Mouse (Mus musculus) thymus, postnatal 4 days (tissue): ENCODE data around the gene Mgat1.

Experiments used
- DNase-seq: peaks from one replicate; pipeline ENCODE4 v3.0.0; 2021

Mgat1 gene

DNA sequence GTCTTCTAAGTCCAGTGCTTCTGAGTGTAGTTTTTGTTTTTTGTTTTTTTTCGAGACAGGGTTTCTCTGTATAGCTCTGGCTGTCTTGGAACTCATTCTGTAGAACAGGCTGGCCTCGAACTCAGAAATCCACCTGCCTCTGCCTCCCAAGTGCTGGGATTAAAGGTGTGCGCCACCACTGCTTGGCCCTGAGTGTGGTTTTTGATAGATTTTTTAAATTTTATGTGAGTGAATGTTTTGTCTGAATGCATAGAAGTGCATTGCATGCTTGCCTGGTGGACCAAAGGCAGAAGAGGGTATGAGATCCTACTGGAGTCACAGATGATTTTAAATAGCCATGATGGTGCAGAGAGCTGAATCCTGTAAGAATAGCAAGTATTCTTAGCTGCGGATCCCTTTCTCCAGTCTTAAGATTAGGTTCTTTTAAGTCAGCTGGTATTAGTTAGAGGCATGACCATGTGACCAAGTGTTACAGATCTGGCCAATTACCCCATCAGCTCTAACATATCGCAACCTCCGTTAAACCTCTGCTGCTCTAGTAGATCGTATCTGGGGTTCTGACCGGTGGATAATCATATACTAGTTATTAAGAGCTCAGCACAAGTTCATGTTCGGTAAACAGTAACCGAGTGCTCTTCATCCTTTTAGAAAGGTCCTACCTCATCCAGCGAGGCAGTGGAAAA is 906 bp upstream of the Mgat1 start:
- DNase-seq = no peak

DNA sequence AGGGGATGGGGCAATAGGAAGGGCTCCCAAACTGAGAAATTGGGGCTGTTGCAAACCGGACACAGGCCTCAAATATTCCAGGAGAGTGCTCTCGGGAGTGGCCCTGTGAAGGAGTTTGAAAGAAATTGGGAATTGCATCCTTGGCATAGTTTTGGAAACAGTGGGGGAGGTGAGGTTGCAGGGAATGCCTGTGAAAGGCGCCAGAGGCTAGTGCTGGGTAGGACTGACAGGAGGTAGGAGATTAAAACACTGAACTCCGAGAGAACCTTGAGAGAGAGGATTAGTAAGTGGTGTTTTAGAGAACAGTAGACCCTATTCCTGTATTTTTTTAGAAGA is 572 bp downstream of the Mgat1 start:
- no peak for DNase-seq

DNA sequence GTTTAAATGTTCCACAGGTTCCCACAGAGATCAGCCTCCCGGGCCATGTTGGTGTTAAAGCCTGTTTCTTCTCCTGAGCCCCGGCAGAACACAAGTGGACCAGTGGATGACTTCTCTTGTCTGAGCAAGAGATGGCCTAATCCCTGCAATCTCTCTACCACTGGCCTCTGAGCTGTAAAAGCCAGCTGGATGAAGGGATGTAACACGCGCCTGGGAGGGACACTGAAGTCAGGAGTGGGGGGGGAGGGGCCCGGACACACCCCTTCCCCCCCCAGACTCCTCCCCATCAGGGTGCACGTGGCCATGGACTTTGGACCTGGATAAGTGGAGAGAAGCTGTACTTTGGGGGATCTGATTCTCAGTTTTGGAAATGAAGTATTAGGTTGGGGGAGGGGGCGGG is 1.2 kb downstream of the Mgat1 start:
- DNase-seq = peak; percentile 58

DNA sequence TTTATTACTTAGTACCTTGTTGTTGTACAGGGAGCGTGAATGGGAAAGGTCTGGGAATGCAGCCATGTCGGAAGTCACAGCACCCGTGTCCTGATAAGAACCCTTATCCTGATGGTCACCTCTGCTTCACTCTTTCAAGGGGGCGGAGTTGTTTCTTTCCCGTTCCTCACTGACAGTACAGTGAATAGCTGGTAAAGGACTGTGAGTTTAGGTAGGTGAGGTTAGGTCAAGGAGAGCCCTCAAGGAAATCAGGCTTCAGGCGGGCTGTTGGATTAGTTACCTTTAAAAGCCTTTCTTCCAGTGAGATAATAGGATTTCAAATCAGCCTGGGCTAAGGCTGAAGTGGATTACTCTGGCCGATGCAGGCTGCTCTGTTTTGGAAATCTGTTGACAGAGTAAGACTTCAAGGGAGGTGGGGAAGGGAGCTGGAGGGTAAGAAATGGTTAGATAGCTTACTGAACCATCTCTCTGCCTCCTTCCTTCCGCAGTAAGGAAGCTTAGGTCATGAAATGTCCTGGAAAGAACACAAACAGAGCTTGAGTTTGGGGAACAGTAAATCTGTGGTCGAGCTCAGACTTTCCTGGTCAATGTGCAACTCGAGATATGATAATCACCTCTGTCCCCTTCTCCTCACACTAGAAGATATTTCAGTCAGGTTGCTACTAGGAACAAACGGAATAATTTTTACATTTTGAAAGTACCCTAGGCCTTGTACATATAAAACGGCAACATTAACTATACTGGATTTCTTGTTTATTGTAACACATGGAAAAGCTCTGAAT is 1.8 kb downstream of the Mgat1 start:
- DNase-seq = no peak

DNA sequence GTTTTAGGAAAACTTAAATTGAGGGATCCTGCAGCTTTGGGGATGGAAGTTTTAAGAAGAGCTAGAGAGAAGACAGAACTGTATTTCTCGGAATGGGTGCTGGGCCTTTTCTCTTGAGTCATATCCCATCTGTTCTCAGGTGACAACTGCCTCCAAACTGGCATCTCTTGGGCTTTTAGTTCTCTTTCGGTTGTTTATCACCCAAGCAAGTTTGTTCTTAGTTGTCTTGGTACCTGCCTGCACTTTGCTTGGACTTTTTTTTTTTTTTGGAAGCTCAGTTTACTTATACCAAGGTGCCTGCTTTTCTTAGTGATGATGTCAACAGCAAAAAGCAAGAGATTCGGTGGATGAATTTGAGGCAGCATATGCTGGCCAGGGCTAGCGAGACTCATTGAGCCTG is 2.5 kb downstream of the Mgat1 start:
- no peak for DNase-seq

DNA sequence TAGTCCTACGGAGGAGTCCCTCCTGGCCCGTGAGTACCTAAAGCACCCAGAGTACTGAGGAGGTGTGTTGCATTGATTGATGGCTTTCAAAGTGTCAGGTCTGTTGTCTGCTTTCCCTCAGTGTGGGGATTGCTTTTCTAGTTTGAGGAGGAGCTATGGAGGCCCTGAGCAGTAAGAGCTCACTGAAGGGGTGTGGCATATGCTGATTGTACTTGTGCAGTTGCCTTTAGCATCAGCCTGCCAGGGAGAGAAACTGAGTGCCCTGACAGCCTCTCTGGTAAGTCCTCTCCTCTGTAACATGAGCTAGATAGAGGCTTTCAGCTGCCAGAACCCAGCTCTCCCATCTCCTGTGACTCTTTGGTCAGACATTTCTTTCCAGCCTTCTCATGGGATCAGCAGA is 3.3 kb downstream of the Mgat1 start:
- peak; percentile 54 for DNase-seq

DNA sequence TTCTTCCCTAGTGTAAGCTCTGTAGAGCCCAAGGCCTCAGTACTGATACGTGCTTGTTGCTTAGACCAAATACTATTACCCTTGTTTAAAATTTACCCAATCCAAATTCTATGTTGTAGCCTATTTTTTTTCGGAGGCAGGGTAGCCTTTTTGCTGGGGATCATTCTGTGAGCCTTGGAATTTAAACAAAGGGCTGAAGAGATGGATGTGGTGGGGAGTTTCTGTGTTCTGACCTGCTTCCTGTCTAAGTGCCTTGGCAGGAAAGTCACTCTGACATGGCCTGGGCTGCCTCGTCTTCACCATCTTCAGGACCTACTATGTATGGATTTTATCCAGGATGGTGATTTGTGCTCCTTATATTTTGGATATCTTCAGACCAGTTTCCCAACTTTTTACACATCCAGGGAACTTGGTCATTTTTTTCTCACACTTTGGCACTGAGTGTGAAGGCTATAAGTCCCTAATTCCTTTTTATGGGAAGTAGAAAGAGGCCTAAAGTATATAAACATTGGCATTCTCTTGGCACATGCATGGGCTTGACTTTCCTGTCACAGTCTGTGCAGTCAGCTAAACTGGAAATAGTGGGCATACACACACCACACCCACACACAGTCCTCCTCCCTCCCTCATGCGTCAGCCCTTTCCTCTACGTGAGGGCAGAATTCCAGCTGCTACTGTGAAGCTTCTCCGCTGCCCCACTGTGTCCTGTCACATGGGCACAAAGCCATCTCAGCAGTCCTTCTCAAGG is 4.4 kb downstream of the Mgat1 start:
- DNase-seq = peak; percentile 45

DNA sequence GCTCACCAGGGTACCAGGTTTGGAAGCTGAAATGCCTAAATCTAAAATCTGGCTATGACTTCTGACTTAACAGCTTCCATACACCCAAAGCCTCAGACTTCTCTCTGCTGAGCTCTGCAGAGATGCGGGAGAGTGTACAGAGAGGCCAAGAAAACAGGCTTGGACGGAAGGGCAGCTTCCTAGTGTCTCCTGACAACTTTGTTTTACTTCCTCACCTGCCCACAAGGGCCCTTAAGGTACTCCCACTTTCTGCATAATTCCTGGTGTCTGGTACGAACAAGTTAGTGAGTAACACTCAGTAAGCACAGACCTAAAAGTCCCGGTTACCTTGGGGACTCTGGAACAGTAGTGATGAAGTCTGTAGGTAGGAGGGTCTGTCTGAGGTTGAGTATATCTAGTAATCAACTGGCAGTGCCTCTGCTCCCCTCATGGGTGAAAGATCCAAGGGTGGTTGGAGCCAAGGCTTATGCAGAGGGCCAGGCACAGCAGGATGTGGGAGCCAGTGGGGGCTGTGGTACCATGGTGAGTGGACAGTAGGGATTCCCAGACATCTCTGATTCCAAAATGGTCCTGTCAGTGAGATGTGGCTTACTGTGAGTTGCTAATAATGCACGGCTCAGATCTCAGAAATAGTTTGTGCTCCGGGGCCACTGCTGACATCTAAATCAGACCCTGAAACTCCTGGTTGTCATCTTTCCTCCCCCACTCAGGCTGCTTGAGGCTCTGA is 5.1 kb downstream of the Mgat1 start:
- peak; percentile 28 for DNase-seq

DNA sequence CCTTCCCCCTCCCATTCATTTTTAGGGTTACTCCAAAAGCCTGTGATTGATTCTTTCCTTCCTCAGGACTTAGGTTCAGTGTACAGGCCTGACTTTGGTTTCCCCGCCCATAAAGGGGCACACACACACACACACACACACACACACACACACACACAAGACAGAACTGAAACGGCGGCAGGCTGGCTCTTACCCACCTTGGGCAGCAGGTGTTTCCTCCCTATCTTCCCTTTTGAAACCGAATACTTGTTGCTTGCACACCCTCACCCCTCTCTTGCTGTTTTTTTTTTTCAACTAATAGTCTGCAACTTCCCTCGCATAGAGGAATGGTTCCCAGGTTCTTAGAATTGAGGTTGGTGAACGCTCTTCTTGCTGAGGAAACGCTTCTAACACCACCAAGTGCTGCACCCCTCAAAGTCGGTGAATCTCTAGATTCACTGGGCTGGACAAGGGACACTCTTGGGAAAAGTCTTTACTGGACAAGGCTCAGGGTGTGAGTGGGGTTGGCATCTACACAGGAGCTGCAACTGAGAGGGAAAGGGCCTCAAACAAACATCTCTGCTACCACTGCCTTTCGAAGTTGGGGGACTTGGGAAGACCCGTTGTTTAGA is 5.9 kb downstream of the Mgat1 start:
- peak; percentile 78 for DNase-seq

DNA sequence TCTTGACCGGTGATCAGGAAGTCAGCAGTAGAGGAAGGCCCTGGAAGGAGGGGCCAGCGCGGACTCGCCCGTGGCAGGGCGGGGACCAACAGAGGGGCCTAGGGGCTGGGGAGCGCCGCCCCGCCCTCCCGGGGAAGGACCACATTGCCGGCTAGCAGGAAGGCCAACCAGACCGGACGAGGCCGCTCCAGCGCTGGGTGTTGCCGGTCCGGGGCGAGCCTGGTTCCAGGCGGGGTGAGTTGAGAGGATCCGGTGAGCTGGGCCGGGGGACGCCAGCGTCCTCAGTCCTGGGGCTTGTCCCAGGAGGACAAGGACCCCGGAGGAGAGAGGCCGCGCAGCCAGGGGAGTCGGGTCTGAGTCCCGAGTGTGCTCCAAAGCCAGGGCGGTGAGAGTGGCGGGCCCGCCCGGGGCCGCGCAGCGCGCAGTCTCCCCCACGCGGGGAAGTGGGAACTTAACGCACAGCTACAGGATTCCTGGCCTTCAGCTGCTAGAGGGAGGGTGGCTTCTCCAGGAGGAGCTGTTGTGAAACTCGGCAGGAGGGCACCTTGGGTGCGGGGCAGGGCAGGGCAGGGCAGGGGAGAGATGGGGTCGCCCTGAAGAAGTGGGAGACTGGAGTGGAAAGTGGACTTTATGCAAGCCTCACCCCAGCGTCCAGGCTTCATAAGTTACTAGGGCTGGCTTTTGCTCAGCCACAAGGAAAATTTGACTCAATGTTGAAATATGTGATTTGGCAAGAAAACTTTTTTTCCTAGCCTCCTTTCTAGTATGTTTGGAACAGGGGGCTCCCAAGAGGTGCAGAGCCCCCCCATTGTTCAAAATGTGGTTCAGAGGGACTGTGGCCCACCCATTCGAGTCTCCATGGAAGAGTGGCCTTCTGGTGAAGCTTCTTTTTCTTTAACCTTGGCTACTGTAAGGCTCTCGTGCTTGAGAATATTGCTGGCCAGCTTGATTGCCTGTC is 6.7 kb downstream of the Mgat1 start:
- DNase-seq = peak; percentile 86

DNA sequence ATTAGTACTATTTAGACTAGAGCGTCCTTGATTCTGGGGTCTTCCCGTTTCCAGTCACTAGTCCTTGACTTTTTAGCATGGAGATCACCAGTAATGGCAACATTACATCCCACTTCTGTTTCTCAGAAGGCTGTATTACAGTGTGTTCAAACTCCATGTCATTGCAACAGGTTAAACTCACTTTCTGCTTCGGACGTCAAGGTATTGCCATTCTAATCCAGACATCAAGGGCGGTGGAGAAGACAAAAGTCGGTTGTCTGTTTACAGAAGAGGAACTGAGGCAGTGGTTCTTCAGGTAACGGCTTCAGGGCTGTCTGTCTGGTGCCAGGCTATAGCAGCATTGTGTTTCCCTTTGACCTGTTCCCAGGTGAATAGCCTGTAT is 7.4 kb downstream of the Mgat1 start:
- DNase-seq = no peak

DNA sequence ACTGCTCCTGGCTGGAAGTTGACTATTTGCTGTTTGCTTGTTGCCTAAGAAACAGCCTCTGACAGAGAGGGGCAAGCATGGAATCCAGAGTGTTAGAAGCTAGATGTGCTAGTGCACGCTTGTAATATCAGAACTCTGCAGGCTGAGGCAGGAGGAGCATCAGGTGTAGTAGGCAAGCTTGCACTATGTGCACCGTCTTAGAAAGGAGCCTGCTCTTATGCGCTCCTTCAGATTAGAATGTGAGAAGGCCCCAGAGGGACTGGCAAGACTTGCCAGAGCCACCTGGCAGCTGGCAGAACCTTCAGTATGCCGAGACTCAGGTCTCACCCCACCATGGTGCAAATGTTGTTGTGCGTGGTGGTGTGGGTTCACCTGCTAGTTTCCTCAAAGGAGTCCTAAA is 8.1 kb downstream of the Mgat1 start:
- peak; percentile 53 for DNase-seq

DNA sequence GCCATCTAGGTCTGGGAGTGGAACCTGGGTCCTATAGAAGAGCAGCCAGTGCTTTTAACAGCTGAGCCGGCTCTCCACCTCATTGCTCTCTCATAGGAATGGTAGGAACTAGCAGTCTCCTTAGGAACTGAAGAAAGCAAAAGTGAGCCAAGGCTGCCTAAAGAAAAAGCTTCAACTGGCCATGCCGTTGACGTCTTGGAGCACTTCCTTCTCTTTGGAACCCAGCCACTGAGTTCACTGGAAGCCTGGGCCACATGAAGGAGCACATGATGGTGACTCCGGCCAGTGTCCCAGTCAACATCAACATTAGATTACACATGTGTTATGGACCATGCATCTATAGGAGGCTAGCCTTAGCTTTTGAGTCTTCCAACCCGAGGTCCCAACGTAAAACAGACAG is 9.0 kb downstream of the Mgat1 start:
- DNase-seq = no peak

DNA sequence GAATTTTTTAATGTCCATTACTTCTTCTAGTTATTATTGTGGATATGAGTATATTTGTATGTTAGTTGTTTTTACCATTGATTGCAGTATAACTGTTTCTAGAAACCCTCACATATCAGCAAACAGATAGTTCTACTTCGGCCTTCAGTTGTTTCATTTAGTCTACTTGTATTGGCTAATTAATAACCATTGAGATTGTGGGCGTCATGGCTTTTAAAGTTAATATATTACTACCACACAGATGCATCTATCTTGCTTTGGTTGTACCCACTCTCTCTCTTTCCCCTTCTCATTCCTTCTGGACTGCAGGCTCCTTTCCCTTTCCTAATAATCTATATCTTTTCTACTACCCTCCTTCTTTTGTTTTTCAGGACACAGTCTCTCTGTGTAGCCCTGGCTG is 15.3 kb downstream of the Mgat1 start:
- no peak for DNase-seq

DNA sequence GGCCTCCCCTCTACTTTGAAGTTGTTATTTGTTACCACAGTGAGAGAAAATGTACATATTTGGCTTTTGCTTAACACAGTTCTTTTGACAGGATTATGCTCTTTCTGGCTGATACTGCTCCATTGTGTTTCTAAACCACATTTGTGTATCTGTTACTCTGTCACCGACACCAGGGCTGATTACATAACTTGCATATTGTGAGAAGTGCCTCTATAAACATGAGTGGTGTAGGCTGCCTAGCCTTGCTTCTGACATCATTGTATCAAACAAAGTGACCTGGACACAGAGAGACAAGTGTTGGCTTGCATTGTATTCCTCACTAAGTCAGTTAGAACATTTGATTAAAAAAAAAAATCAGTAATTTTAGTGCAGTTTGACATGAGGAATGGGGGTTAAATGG is 15.8 kb downstream of the Mgat1 start:
- DNase-seq = no peak

DNA sequence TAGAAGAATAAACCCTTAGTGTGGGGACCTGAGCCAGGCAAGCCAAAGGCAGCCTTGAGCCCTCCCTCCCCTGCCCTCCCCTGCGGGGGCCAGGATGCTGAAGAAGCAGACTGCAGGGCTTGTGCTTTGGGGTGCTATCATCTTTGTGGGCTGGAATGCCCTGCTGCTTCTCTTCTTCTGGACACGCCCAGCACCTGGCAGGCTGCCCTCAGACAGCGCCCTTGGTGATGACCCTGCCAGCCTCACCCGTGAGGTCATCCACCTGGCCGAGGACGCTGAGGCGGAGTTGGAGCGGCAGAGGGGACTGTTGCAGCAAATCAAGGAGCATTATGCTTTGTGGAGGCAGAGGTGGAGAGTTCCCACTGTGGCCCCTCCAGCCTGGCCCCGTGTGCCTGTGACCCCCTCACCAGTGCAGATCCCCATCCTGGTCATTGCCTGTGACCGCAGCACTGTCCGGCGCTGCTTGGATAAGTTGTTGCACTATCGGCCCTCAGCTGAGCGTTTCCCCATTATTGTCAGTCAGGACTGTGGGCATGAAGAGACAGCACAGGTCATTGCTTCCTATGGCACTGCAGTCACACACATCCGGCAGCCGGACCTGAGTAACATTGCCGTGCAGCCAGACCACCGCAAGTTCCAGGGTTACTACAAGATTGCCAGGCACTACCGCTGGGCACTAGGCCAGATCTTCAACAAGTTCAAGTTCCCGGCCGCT is 16.8 kb downstream of the Mgat1 start:
- no peak for DNase-seq

DNA sequence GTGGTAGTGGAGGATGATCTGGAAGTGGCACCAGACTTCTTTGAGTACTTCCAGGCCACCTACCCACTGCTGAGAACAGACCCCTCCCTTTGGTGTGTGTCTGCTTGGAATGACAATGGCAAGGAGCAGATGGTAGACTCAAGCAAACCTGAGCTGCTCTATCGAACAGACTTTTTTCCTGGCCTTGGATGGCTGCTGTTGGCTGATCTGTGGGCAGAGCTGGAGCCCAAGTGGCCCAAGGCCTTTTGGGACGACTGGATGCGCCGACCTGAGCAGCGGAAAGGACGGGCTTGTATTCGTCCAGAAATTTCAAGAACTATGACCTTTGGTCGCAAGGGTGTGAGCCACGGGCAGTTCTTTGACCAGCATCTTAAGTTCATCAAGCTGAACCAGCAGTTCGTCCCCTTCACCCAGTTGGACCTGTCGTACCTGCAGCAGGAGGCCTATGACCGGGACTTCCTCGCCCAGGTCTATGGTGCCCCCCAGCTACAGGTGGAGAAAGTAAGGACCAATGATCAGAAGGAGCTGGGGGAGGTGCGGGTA is 17.4 kb downstream of the Mgat1 start:
- no peak for DNase-seq

DNA sequence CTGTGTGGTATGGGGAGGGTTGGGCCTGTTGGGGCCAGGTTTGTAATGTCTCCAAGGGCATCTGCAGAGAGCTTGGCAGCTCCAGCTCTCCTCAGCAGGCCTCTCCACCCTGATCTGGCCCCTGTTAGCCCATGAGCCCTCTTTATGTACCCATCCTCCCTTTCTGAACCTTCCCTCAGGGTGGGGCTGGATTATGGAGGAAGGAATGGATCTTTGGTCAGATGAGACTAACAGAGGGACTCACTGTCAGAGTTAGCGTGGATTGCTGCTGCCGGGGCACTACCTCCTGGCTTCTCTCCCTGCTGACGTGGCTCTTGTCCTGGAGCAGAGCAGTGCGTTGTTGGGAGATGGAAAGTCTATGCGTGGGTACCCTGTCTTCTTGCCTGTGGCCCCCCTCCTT is 18.3 kb downstream of the Mgat1 start:
- no peak for DNase-seq

DNA sequence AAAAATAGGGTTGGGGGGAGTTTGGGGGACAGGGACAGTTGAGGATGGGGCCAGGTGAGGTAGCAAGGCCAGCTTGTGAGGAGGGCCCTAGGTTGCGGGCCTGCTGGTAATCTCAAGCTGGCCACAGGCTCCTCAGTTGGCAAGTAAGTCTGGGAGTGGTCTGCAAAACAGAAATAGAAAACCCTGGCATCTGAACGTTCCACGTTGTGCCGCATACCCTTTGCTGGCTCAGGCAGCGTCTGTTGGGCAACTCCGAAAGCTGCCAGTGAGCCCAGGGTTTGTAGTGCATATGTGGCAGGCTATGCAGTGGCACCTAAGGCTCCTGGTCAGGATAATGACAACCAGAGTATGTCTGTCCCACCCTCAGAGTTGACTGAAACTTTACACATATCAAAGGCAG is 19.2 kb downstream of the Mgat1 start:
- no peak for DNase-seq

DNA sequence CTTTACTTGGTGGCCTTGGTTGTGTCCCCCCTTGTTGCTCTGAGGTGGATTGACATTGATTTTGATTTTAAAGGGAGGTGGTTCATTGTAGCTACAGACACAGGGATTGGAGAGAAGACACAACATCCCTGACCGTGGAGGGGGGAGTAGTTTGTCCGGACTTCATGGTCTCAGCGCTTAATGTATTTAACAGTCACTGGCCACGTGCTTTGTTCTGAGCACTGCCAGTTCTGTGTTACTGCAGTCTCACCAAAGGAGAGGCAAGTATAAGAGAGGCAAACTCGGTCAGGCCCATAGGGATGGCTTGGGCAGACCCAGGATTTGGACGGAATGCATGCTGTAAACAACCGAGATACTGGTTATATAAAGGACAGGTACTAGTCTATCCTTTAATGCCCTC is 20.1 kb downstream of the Mgat1 start:
- DNase-seq = no peak

DNA sequence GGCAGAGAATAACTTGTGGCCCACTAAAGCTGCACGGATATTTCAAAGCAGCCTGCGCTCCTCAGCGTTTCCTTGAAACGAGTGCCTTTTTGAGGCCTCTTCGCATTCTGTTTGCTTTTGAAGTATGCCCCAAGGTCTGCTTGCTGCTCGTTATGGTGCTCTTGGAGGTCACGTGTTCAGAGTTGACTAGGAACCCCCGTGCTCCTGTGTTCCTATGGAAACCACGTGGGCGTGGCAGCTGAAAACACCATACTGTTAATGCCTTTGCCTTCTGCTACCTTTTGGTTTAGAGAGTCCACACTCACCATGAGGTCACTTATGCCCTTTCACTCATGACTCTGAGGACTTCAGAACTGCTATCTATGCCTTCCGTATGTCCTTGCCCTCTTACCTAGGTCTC is 20.6 kb downstream of the Mgat1 start:
- DNase-seq = peak; percentile 16
